Mouse (Mus musculus) ovary, adult 2 months (tissue): ENCODE measurements around the gene Aldh1b1. TPM values are rescaled to one million over a fixed set of nuclear protein-coding genes. Genes with fewer than 3 reads are reported as not detected.

Experiments used
- polyA plus RNA-seq: library from polyadenylated mRNA; depleted of rRNA; stranded (reverse); fragments of >200 nt; gene quantifications from 2 replicates; pipeline ENCODE4 v1.2.3, GENCODE M21; 2012; rRNA removed

Gene Aldh1b1
- polyA plus RNA-seq: 26.4 and 36.7 TPM in 2 replicates

GRCm38 (mm10) chr4:45798964-45799363, at the start of gene Aldh1b1:
Aldh1b1 (plus strand) TSS chr4:45799022.

DNA sequence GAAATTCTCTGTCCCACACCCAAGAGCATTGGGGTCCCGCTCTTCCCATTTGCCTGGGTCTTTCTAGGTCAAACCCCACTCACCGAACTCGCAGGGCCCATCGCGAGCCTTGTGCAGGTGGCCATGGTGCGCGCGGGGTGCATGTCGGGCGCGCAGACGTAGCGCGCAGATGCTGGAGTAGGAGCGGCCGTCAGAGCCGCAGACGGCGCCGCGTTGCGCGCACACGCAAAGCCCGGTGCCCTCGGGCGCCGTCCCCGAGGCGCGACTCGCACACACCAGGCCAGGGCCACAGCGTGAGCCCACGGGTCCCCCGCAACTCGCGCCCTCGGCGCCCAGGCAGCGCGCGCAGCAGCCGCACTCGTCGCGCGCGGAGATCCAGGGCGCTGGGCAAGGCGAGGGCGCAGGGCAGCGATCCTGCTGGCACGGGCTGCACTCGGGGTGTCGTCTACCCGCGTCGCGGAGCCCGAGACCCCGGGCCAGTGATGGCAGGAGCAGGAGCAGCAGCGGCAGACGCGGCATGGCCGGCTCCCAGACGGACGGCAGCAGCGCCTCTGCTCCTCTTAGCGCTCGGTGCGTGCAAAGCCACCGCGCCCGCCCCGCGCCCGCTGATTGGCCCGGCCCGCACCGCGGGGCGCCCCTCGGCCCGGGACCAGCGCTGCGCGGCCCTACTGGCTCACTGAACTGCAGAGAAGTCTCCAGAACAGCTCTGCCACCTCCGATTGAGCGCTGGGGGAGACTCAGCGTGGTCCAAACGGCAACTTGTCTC, 27.6 kb downstream of the Aldh1b1 start, which contains the start of gene Igfbpl1:
Igfbpl1 (minus strand) TSS at position 649 of the 766 bp plus-strand sequence.

DNA sequence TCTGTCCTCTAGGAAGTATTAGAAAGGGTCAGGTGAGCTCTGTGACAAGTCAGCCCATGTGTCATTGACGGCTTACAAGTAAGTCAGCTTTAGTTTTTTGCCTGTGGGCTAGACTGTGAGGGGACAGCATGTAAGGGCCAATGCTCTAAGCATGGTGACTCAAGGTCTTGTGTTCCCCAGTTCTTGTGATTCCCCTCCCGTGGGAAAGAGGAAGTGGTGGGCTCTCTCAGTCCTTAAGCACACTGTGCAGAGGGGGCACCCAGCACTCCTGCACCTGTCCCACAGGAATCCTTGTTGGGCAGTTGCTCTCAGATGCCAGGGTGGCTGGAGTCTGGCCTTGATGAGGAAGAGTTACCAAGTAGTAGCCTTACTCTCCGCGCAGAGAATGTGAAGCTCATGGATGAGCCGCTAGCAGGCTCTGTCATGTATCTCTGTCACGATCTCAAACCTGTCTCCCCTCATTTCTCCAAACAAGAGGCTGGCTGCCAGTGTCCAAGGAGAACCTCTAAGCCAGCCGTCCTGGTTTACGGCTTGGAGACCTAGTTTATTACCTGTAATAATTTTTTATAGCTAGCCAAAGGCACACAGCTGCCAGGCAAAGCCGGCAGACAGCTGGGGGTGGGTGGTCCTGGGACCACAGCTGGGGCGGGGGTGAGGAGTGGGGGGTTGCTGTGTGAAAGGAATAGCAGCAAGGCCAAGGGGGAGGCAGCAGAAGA, 49.4 kb downstream of the Aldh1b1 start, which contains the start of gene Stra6l:
Stra6l (plus strand) TSS at position 556 of the 716 bp plus-strand sequence.

Other genes with a start within 250 kb of the Aldh1b1 start
- 0.12 and 0.28 TPM in 2 replicates for gene Igfbpl1, start 27.9 kb downstream of the Aldh1b1 start, polyA plus RNA-seq
- 0.67 and 1.2 TPM in 2 replicates for gene Stra6l, start 49.6 kb downstream of the Aldh1b1 start, polyA plus RNA-seq
- 1.6 and 1.9 TPM in 2 replicates for gene Ccdc180, start 91.3 kb downstream of the Aldh1b1 start, polyA plus RNA-seq
- 9.9 and 11.1 TPM in 2 replicates for gene Tdrd7, start 166.3 kb downstream of the Aldh1b1 start, polyA plus RNA-seq
- 1.9 and 3.0 TPM in 2 replicates for gene Tmod1, start 239.9 kb downstream of the Aldh1b1 start, polyA plus RNA-seq